Mouse (Mus musculus) forebrain, embryonic 14.5 days (tissue): ENCODE measurements around the gene Prss46. TPM values are rescaled to one million over a fixed set of nuclear protein-coding genes. Genes with fewer than 3 reads are reported as not detected.
A peak's percentile ranks its signal among the peaks of the same experiment; 100 is the strongest.

Source experiments
- ATAC-seq: fragments of 200-750 bp; cut with Nextera tagmentation; 2 replicates; pipeline ENCODE4 v1.8.0; 2017; ENCODE audit warnings: mild to moderate bottlenecking, moderate library complexity
- DNase-seq: peaks from one replicate; pipeline ENCODE4 v3.0.0-alpha.2; 2015; ENCODE audit warnings: low spot score
- H3K27ac ChIP-seq: fragments of 300-500 bp; sonication (generic); 2 replicates; pipeline ENCODE4 v1.5.1; 2014; ENCODE audit warnings: low read depth, mild to moderate bottlenecking, control low read depth, low read length, moderate library complexity
- H3K27me3 ChIP-seq: fragments of 300-500 bp; sonication (generic); replicated peaks from 2 replicates; pipeline ENCODE4 v1.6.1; 2014; ENCODE audit warnings: low read length, control low read depth, mixed read lengths; ENCODE audit not compliant: control insufficient read depth, insufficient read depth
- H3K36me3 ChIP-seq: fragments of 300-500 bp; sonication (generic); 2 replicates; pipeline ENCODE4 v1.6.1; 2014; ENCODE audit warnings: low read length, control low read depth; ENCODE audit not compliant: control insufficient read depth, insufficient read depth
- H3K4me1 ChIP-seq: fragments of 300-500 bp; sonication (generic); 2 replicates; pipeline ENCODE4 v1.6.1; 2014; ENCODE audit warnings: antibody characterized with exemption, low read length, control low read depth; ENCODE audit not compliant: control insufficient read depth, insufficient read depth
- H3K4me2 ChIP-seq: fragments of 300-500 bp; sonication (generic); 2 replicates; pipeline ENCODE4 v1.6.1; 2014; ENCODE audit warnings: mild to moderate bottlenecking, control low read depth, low read length
- H3K4me3 ChIP-seq: fragments of 300-500 bp; sonication (generic); 2 replicates; pipeline ENCODE4 v1.5.1; 2014; ENCODE audit warnings: low read depth, low read length, control low read depth
- H3K9ac ChIP-seq: fragments of 300-500 bp; sonication (generic); 2 replicates; pipeline ENCODE4 v1.6.1; 2014; ENCODE audit warnings: mild to moderate bottlenecking, low read length, control low read depth, moderate library complexity
- H3K9me3 ChIP-seq: fragments of 300-500 bp; sonication (generic); replicated peaks from 2 replicates; pipeline ENCODE4 v1.6.1; 2016; ENCODE audit warnings: low read length, control low read depth, mixed read lengths; ENCODE audit not compliant: control insufficient read depth
- WGBS: fragments of 180-500 bp; shearing (Covaris S2); extraction: QIAGEN DNeasy Blood & Tissue Kit; methylation state at CpG from one replicate; pipeline ENCODE4 v1.1.7; 2014; 5-methylcytosine and 5-hydroxymethylcytosine counted together
- polyA plus RNA-seq: library from polyadenylated mRNA; unstranded; fragments of >200 nt; fragmentation: Nextera tagmentation; extraction: Ambion mirVana; gene quantifications from 2 replicates; pipeline ENCODE4 v1.2.1, GENCODE M21; 2014

Gene Prss46
- polyA plus RNA-seq, 1 experiment from 2014 or later = not detected

DNA sequence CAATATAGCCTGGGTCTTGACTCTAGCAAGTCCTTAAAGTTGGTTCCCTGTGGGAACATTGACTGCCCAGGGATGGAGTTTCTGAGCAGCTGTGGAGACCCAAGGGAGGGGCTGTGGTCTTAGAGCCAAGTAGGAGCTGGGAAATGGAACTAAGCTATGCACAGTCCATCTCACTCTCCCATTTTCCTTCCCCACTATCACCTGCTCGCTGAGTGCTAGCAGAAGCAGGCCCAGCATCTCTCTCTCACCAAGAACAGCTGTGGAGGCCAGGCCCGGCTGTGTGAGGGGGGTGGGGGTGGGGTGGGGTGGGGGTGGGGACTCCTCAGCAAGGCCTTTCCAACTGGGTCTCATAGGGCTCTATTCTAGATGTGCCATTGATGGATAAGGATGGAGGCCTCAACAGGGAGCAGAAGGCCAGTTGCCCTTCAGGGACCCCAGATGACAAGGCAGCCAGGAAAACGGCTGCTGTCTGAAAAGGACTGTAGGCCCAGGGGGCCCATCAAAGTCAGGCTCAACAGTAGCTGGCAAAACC lies 30.4 kb downstream of the Prss46 start:
- H3K9me3 ChIP-seq = no peaks in the 10 kb centered on the region
- WGBS = 11% methylated on average over 3 of the region's 3 CpGs
- no peak overlapping the region for H3K27ac ChIP-seq
- peaks cover 12% of the 10 kb centered on the region for H3K4me1 ChIP-seq
- DNase-seq (peak; percentile 7), ATAC-seq (peak; percentile 30; the same call in 1 of the 2 replicates)
- peak overlapping the region; percentile 54; the same call in 1 of the 2 replicates for H3K4me2 ChIP-seq
- H3K9ac ChIP-seq = no peak overlapping the region
- no peak overlapping the region for H3K4me3 ChIP-seq
- peaks cover 25% of the 10 kb centered on the region for H3K27me3 ChIP-seq
- no peaks in the 10 kb centered on the region for H3K36me3 ChIP-seq

DNA sequence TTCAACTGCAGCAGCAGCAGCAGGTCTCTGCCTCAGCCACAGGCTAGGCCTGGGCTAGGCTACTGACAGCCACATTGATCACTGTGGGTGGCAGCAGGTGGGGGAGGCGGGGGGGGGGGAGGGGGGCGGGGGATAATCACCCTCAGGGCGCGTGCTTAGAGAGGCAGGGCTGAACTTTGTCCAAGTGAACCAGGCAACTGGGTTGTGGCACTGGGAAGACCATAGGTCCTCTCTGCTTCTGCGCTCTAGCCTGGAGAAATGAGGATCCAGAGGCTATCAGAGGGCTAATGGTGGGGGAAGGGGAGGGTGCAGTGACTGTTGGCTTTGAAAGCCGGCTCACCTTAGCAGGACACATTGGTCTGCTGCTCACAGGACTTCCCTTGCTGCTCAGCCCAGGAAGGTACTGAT lies 31.0 kb downstream of the Prss46 start:
- Histone ChIP-seq H3K4me2 (no peak overlapping the region), H3K9me3 (no peaks in the 10 kb centered on the region), H3K4me1 (peaks cover 12% of the 10 kb centered on the region), H3K27me3 (peaks cover 31% of the 10 kb centered on the region), H3K36me3 (no peaks in the 10 kb centered on the region), H3K27ac (no peak overlapping the region), H3K4me3 (no peak overlapping the region), H3K9ac (no peak overlapping the region)
- 28% methylated on average over 4 of the region's 6 CpGs for WGBS
- ATAC-seq (no peak; the same call in 1 of the 2 replicates), DNase-seq (no peak)

DNA sequence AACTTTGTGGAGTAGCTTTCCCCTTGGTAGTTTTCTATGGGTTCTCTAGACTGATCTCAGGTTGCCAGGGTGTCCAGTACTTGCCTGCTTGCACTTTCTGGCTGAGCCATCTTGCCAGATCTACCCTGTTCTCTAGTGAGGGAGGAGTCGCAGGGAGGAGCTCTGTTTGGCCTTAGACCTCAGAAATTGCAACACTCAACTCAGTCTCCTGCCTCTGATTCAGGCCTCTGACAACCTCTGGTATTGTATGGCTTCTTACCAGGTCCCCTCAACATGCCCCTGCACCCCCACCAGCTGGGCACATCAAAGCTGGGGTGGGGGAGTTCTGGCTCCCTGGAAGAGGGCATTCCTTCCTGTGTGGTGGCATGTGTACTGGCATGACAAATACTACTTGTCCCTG lies 33.0 kb downstream of the Prss46 start:
- Histone ChIP-seq H3K36me3 (no peaks in the 10 kb centered on the region), H3K9me3 (no peaks in the 10 kb centered on the region), H3K4me1 (peaks cover 12% of the 10 kb centered on the region), H3K9ac (no peak overlapping the region), H3K27me3 (peaks cover 38% of the 10 kb centered on the region), H3K27ac (no peak overlapping the region), H3K4me2 (no peak overlapping the region), H3K4me3 (no peak overlapping the region)
- ATAC-seq (no peak), DNase-seq (no peak)
- WGBS = 100% methylated on average over 1 of the region's 1 CpGs

GRCm38 (mm10) chr9:110877888-110878287 lies 33.6 kb downstream of the Prss46 start:
- Histone ChIP-seq H3K4me1 (peaks cover 12% of the 10 kb centered on the region), H3K4me2 (no peak overlapping the region), H3K36me3 (no peaks in the 10 kb centered on the region), H3K27me3 (peaks cover 33% of the 10 kb centered on the region), H3K4me3 (no peak overlapping the region), H3K9ac (no peak overlapping the region), H3K27ac (no peak overlapping the region), H3K9me3 (no peaks in the 10 kb centered on the region)
- DNase-seq (no peak), ATAC-seq (no peak)
- 86% methylated on average over 5 of the region's 5 CpGs for WGBS

GRCm38 (mm10) chr9:110879191-110879920 lies 35.0 kb downstream of the Prss46 start, which contains the start of gene Als2cl:
Gene Als2cl (plus strand): TSS chr9:110879870.
- peak within 1 kb of the TSS; percentile 76 for H3K4me2 ChIP-seq
- peak; percentile 11; the same call in 1 of the 2 replicates for ATAC-seq
- 13% methylated on average over 12 of the region's 12 CpGs for WGBS
- H3K4me3 ChIP-seq = peak within 1 kb of the TSS; percentile 38
- H3K27ac ChIP-seq = no peak within 1 kb of the TSS
- DNase-seq = no peak
- H3K36me3 ChIP-seq = no peaks in the 10 kb centered on the region
- H3K9me3 ChIP-seq = no peaks in the 10 kb centered on the region
- H3K27me3 ChIP-seq = peaks cover 27% of the 10 kb centered on the region
- peaks cover 5% of the 10 kb centered on the region for H3K4me1 ChIP-seq
- H3K9ac ChIP-seq = peak within 1 kb of the TSS; percentile 41; the same call in 1 of the 2 replicates

GRCm38 (mm10) chr9:110879998-110880561 lies 35.8 kb downstream of the Prss46 start, which contains the start of gene Tmie:
Gene Tmie (minus strand): TSS chr9:110880113.
- under 1% methylated on average over 53 of the region's 57 CpGs for WGBS
- Histone ChIP-seq H3K27ac (no peak within 1 kb of the TSS), H3K27me3 (peaks cover 27% of the 10 kb centered on the region), H3K9ac (peak within 1 kb of the TSS; percentile 41; the same call in 1 of the 2 replicates), H3K4me3 (peak within 1 kb of the TSS; percentile 38), H3K4me2 (peak within 1 kb of the TSS; percentile 76), H3K9me3 (no peaks in the 10 kb centered on the region), H3K36me3 (no peaks in the 10 kb centered on the region), H3K4me1 (no peaks in the 10 kb centered on the region)
- no peak for DNase-seq
- peak; percentile 23; the same call in 1 of the 2 replicates for ATAC-seq

DNA sequence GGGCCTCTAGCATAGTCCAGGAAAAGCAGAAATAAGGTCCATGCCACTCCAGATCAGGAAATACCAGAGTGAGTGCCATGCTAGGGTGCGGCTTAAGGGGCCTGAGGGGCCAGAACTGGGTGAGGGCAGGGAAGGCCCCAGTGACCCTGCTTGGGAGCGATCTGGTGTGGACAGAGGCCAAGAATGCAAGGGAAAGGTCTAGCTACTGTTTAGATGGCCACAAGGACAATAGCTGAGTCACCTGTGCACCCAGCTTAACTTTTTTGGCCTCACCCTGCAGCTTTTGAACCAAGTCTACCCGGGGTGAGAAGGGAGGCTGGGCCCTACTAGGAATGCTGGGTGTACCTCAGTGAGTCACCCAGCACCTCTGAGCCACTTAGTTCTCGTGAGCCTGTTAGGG lies 36.5 kb downstream of the Prss46 start:
- H3K36me3 ChIP-seq = no peaks in the 10 kb centered on the region
- 74% methylated on average over 4 of the region's 4 CpGs for WGBS
- no peak for ATAC-seq
- no peak overlapping the region for H3K27ac ChIP-seq
- peaks cover 27% of the 10 kb centered on the region for H3K27me3 ChIP-seq
- H3K4me3 ChIP-seq = no peak overlapping the region
- H3K4me2 ChIP-seq = peak overlapping the region; percentile 76; the same call in 1 of the 2 replicates
- H3K9ac ChIP-seq = no peak overlapping the region
- DNase-seq = no peak
- no peaks in the 10 kb centered on the region for H3K9me3 ChIP-seq
- H3K4me1 ChIP-seq = no peaks in the 10 kb centered on the region

DNA sequence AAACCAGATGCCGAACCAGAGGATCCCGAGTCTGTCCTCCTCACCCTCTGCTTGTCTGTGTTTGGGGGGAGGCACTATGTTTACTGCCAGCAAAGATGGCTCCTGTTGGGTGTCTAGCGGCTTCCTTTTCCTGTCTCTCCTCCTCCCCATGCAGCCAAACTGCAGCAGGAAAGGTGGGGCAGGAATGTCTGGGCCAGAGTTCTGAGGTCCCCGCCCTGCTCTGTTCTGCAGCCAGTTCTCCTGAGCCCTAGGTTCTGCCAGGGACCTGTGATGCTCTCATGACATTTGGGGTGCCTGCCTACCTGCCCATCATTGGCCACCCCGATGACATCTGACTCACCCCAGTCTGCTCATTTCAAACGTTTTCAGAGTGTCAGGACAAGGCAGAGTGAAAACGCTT lies 37.6 kb downstream of the Prss46 start:
- Histone ChIP-seq H3K36me3 (no peaks in the 10 kb centered on the region), H3K4me2 (no peak overlapping the region), H3K9me3 (no peaks in the 10 kb centered on the region), H3K27ac (no peak overlapping the region), H3K4me3 (no peak overlapping the region), H3K27me3 (peaks cover 27% of the 10 kb centered on the region), H3K9ac (no peak overlapping the region), H3K4me1 (no peaks in the 10 kb centered on the region)
- ATAC-seq (no peak), DNase-seq (no peak)
- WGBS = 67% methylated on average over 7 of the region's 7 CpGs
